Mouse (Mus musculus): ENCODE data around the gene Rhobtb1. TPM values are rescaled to one million over a fixed set of nuclear protein-coding genes. Genes with fewer than 3 reads are reported as not detected.

The Rhobtb1 gene
- polyA plus RNA-seq, 1 experiment from 2014 or later: 18.1 TPM

DNA sequence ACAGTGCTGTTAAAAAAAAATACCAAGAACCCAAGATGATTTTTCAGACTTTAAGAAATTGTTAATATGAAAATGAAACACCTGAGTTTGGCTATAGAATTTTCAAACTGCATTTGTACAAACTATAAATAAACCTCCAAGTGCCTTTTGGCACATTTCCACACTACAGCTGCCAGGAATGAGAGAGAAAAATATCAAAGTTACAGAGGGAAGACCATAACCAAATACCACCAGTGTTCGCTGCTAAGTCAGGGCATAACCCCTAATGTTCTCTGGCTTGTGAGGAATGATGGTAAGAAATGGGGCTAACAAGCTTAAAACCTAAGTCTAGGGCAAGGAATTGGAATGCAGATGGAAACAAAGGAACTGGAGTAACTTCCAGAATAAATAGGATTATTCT lies 31.8 kb upstream of the Rhobtb1 start:
- Histone ChIP-seq H3K27ac (replicated peaks; ENCODE audit: low read depth, low read length) (no peak overlapping the region), H3K4me2 (ENCODE audit: low read length) (no peak overlapping the region), H3K4me1 (ENCODE audit: control insufficient read depth, insufficient read depth, low read length) (no peaks in the 10 kb centered on the region), H3K9ac (replicated peaks; ENCODE audit: low read length) (no peak overlapping the region), H3K4me3 (replicated peaks; ENCODE audit: low read depth, low read length) (no peak overlapping the region), H3K27me3 (ENCODE audit: control insufficient read depth, insufficient read depth, low read length) (no peaks in the 10 kb centered on the region), H3K36me3 (ENCODE audit: control insufficient read depth, insufficient read depth, low read length) (no peaks in the 10 kb centered on the region), H3K9me3 (ENCODE audit: control insufficient read depth, low read length) (no peaks in the 10 kb centered on the region)
- WGBS: 85% methylated on average over 1 of the region's 1 CpGs
- DNase-seq (no peak), ATAC-seq (ENCODE audit: low FRiP score, low TSS enrichment) (no peak)

DNA sequence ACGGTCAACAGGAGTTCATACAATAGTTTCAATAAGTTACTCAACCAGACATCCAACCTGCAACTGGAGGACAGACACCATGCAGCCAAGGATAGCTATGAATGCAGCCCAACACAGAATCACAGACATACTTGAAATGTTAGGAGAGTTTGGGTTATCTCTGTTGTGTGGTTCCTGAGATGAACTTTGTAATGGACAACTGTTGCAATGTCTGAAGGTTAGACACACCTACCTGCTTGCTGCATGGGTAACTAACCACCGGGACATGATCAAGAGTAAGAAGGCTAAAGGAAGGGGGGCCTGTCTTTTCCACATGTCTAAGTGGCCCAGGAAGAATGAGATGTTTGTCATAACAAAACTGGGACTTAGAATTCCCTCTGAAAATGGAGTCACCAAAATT lies 24.7 kb upstream of the Rhobtb1 start:
- Histone ChIP-seq H3K4me2 (ENCODE audit: low read length) (no peak overlapping the region), H3K27ac (replicated peaks; ENCODE audit: low read depth, low read length) (no peak overlapping the region), H3K4me3 (replicated peaks; ENCODE audit: low read depth, low read length) (no peak overlapping the region), H3K4me1 (ENCODE audit: control insufficient read depth, insufficient read depth, low read length) (0 out of 2 replicates have a peak, but pooled peaks cover 4% of the 10 kb centered on the region), H3K9me3 (ENCODE audit: control insufficient read depth, low read length) (no peaks in the 10 kb centered on the region), H3K36me3 (ENCODE audit: control insufficient read depth, insufficient read depth, low read length) (no peaks in the 10 kb centered on the region), H3K27me3 (ENCODE audit: control insufficient read depth, insufficient read depth, low read length) (no peaks in the 10 kb centered on the region), H3K9ac (replicated peaks; ENCODE audit: low read length) (no peak overlapping the region)
- 92% methylated on average over 2 of the region's 2 CpGs for WGBS
- DNase-seq (no peak), ATAC-seq (ENCODE audit: low FRiP score, low TSS enrichment) (no peak)

DNA sequence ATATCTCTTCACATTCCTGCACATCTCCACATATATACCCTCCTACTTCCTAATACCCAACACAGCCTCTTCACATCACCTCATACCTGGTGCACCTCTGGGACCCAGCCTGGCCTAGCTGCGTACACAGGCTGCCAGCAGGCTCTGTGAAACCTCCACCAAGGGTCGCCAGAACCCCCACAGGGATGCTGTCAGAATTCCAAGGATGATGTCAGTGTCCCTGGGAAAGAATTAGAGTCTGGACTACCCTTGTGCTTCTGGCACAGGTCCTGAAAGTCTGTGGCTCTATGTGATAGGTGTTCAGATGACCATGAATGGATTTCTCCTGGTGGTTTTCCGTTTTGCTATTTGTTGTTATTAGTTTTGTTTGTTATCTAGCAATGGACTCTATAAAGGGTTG lies 22.7 kb upstream of the Rhobtb1 start:
- Histone ChIP-seq H3K4me1 (ENCODE audit: control insufficient read depth, insufficient read depth, low read length) (0 out of 2 replicates have a peak, but pooled peaks cover 4% of the 10 kb centered on the region), H3K36me3 (ENCODE audit: control insufficient read depth, insufficient read depth, low read length) (no peaks in the 10 kb centered on the region), H3K9me3 (ENCODE audit: control insufficient read depth, low read length) (no peaks in the 10 kb centered on the region), H3K9ac (replicated peaks; ENCODE audit: low read length) (no peak overlapping the region), H3K27ac (replicated peaks; ENCODE audit: low read depth, low read length) (no peak overlapping the region), H3K27me3 (ENCODE audit: control insufficient read depth, insufficient read depth, low read length) (no peaks in the 10 kb centered on the region), H3K4me3 (replicated peaks; ENCODE audit: low read depth, low read length) (no peak overlapping the region), H3K4me2 (ENCODE audit: low read length) (no peak overlapping the region)
- 85% methylated on average over 3 of the region's 3 CpGs for WGBS
- DNase-seq (no peak), ATAC-seq (ENCODE audit: low FRiP score, low TSS enrichment) (no peak)

DNA sequence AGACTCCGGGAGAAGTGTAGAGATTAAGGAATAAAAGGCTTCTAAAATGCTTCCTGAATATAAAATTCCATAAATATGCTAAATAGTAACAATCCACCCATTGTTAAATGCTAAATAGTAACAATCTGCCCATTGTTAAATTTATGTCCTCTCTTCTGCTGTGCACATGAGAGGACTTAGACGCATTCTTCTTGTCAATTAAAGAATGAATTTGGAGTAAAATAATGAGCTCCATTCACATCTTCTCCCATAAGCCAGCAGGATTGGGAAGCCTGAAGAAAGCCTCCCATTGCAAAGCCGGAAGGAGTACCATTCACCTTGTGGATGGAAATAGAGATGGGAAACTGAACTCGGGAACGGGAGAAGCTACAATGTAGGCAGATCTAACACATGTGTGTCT lies 20.6 kb upstream of the Rhobtb1 start:
- no peak overlapping the region for H3K4me2 ChIP-seq (ENCODE audit: low read length)
- H3K4me3 ChIP-seq (replicated peaks; ENCODE audit: low read depth, low read length): no peak overlapping the region
- no peak for ATAC-seq (ENCODE audit: low FRiP score, low TSS enrichment)
- H3K27me3 ChIP-seq (ENCODE audit: control insufficient read depth, insufficient read depth, low read length): no peaks in the 10 kb centered on the region
- H3K4me1 ChIP-seq (ENCODE audit: control insufficient read depth, insufficient read depth, low read length): 0 out of 2 replicates have a peak, but pooled peaks cover 4% of the 10 kb centered on the region
- H3K9ac ChIP-seq (replicated peaks; ENCODE audit: low read length): no peak overlapping the region
- no peaks in the 10 kb centered on the region for H3K36me3 ChIP-seq (ENCODE audit: control insufficient read depth, insufficient read depth, low read length)
- no peak overlapping the region for H3K27ac ChIP-seq (replicated peaks; ENCODE audit: low read depth, low read length)
- no peak for DNase-seq
- 50% methylated on average over 5 of the region's 5 CpGs for WGBS
- H3K9me3 ChIP-seq (ENCODE audit: control insufficient read depth, low read length): no peaks in the 10 kb centered on the region

DNA sequence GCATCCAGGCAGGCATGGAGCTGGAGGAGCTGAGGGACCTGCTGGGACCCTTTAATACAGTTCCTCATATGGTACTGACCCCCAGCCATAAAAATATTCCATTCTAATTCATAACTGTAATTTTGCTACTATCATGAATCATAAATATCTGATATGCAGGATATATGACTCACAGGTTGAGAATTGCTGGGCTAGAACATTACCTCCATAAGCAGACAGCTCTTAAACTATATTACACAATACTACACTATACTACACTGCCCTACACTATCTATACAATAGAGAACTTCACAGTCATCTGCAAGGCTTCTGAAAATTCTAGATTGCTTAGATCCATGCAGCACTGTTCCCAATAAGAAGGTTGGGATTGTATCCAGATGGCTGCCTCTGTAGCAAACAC lies 16.9 kb upstream of the Rhobtb1 start:
- Histone ChIP-seq H3K4me1 (ENCODE audit: control insufficient read depth, insufficient read depth, low read length) (0 out of 2 replicates have a peak, but pooled peaks cover 4% of the 10 kb centered on the region), H3K4me3 (replicated peaks; ENCODE audit: low read depth, low read length) (no peak overlapping the region), H3K9me3 (ENCODE audit: control insufficient read depth, low read length) (no peaks in the 10 kb centered on the region), H3K27me3 (ENCODE audit: control insufficient read depth, insufficient read depth, low read length) (no peaks in the 10 kb centered on the region), H3K36me3 (ENCODE audit: control insufficient read depth, insufficient read depth, low read length) (no peaks in the 10 kb centered on the region), H3K4me2 (ENCODE audit: low read length) (no peak overlapping the region), H3K9ac (replicated peaks; ENCODE audit: low read length) (no peak overlapping the region), H3K27ac (replicated peaks; ENCODE audit: low read depth, low read length) (no peak overlapping the region)
- no peak for DNase-seq
- ATAC-seq (ENCODE audit: low FRiP score, low TSS enrichment): no peak

DNA sequence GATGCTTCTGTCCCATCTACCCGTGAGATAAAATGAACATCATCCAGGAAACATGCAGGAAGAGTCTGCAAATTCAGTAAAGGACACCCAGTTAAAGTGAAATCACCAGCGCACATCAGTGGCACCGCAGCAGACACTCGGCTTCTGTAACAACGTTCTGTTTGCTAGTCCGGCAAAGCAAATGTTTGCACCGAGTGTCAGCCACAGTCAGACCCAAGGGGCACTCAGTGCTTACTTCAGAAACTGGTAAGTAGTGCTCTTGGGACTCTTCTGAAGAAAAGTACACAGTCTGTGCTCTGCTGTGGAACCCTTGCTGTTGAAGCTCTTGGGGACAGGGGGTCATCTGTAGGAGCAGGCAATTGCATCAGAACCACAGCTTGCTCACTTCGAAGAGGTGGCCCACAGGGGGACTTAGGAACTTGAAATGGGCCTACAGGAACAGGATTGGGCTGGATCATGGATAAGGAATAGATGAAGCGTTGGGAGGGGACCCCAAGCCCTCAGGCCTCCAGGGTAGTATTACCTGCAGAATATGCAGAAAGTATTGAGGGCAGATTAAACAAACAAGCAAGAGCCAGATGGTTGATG lies 14.9 kb upstream of the Rhobtb1 start:
- Histone ChIP-seq H3K4me2 (ENCODE audit: low read length) (no peak overlapping the region), H3K4me3 (replicated peaks; ENCODE audit: low read depth, low read length) (no peak overlapping the region), H3K27ac (replicated peaks; ENCODE audit: low read depth, low read length) (no peak overlapping the region), H3K36me3 (ENCODE audit: control insufficient read depth, insufficient read depth, low read length) (no peaks in the 10 kb centered on the region), H3K9me3 (ENCODE audit: control insufficient read depth, low read length) (no peaks in the 10 kb centered on the region), H3K27me3 (ENCODE audit: control insufficient read depth, insufficient read depth, low read length) (no peaks in the 10 kb centered on the region), H3K4me1 (ENCODE audit: control insufficient read depth, insufficient read depth, low read length) (no peaks in the 10 kb centered on the region), H3K9ac (replicated peaks; ENCODE audit: low read length) (no peak overlapping the region)
- 85% methylated on average over 9 of the region's 9 CpGs for WGBS
- no peak for ATAC-seq (ENCODE audit: low FRiP score, low TSS enrichment)
- no peak for DNase-seq

DNA sequence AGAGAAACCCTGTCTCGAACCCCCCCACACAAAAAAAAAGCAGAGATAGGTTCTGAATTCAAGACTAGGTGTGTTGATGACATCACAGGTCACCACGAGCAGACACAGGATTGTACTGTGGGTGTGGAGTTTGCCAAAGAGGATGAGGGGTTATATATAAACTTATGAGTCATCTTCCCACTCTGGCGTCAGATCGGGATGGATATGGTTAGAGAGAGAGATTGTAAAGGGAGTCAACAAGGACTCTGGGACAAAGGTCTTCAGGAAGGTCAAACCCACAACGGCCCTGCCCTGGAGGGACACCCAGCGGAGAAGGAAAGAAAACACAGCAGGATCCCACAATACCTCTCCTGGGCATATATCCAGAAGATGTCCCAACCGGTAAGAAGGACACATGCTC lies 2.0 kb upstream of the Rhobtb1 start:
- Histone ChIP-seq H3K9me3 (ENCODE audit: control insufficient read depth, low read length) (no peaks in the 10 kb centered on the region), H3K4me2 (ENCODE audit: low read length) (no peak overlapping the region), H3K9ac (replicated peaks; ENCODE audit: low read length) (no peak overlapping the region), H3K4me3 (replicated peaks; ENCODE audit: low read depth, low read length) (no peak overlapping the region), H3K4me1 (ENCODE audit: control insufficient read depth, insufficient read depth, low read length) (no peaks in the 10 kb centered on the region), H3K27me3 (ENCODE audit: control insufficient read depth, insufficient read depth, low read length) (no peaks in the 10 kb centered on the region), H3K27ac (replicated peaks; ENCODE audit: low read depth, low read length) (no peak overlapping the region), H3K36me3 (ENCODE audit: control insufficient read depth, insufficient read depth, low read length) (no peaks in the 10 kb centered on the region)
- DNase-seq (no peak), ATAC-seq (ENCODE audit: low FRiP score, low TSS enrichment) (no peak)
- WGBS: 90% methylated on average over 7 of the region's 7 CpGs

DNA sequence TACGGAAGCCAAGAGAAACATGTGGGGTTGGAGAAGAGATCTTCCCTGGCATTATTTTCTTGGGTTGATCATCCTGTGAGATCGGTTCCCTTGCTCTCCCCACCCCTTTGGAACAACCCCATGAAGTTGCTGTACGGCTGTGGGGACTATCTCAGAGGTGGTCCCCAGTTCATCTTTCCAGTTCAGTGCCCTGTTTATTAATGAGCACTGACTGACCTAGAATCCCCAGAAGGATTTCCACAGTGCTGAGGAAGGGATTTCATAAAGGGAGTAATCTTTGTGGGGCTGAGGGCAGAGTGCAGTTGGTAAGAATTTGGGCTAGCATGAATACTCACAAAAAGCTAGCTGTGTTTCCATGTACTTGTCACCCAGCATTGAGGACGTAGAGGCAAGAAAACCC lies 1.7 kb downstream of the Rhobtb1 start:
- ATAC-seq (ENCODE audit: low FRiP score, low TSS enrichment) (no peak), DNase-seq (no peak)
- Histone ChIP-seq H3K4me1 (ENCODE audit: control insufficient read depth, insufficient read depth, low read length) (no peaks in the 10 kb centered on the region), H3K4me3 (replicated peaks; ENCODE audit: low read depth, low read length) (no peak overlapping the region), H3K36me3 (ENCODE audit: control insufficient read depth, insufficient read depth, low read length) (no peaks in the 10 kb centered on the region), H3K27ac (replicated peaks; ENCODE audit: low read depth, low read length) (no peak overlapping the region), H3K4me2 (ENCODE audit: low read length) (no peak overlapping the region), H3K9me3 (ENCODE audit: control insufficient read depth, low read length) (no peaks in the 10 kb centered on the region), H3K27me3 (ENCODE audit: control insufficient read depth, insufficient read depth, low read length) (no peaks in the 10 kb centered on the region), H3K9ac (replicated peaks; ENCODE audit: low read length) (no peak overlapping the region)
- 81% methylated on average over 4 of the region's 4 CpGs for WGBS

DNA sequence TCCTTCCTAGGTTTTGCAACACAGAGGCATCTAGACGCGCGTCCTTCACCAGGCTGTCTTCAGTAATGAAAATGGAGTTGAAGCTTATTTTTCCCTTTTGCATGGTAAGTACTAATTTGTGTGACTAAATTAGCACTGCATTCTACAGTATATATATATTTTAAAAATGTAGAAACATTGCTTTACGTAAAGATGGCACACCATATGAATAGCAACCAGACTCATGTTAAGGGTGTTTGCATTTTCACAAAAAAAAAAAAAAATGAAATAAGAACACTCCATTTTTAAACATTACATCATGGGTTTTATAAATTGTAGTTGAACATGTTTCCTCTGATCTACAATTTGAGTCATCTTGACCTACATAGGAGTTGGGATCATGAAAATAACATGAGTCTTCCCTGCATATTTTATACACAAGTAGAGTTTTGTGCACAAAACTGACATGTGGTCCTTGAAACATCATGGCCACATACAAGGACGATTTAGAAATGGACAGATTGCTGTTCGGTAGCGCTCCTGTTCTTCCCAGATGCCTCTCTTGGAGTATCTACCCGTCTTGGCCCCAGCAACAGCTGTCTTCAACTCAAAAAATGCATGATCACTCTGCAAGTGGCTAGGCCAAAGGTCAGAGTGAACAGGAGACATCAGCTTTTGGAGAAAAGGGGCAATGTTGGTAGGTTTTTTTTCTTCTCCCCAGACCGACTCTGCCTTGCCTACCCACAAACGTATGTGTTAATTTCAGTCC lies 4.4 kb downstream of the Rhobtb1 start:
- WGBS: 92% methylated on average over 10 of the region's 10 CpGs
- ATAC-seq (ENCODE audit: low FRiP score, low TSS enrichment) (no peak), DNase-seq (no peak)
- no peaks in the 10 kb centered on the region for H3K36me3 ChIP-seq (ENCODE audit: control insufficient read depth, insufficient read depth, low read length)
- H3K27me3 ChIP-seq (ENCODE audit: control insufficient read depth, insufficient read depth, low read length): no peaks in the 10 kb centered on the region
- H3K9ac ChIP-seq (replicated peaks; ENCODE audit: low read length): no peak overlapping the region
- H3K9me3 ChIP-seq (ENCODE audit: control insufficient read depth, low read length): no peaks in the 10 kb centered on the region
- no peak overlapping the region for H3K4me3 ChIP-seq (replicated peaks; ENCODE audit: low read depth, low read length)
- no peak overlapping the region for H3K4me2 ChIP-seq (ENCODE audit: low read length)
- H3K27ac ChIP-seq (replicated peaks; ENCODE audit: low read depth, low read length): no peak overlapping the region
- no peaks in the 10 kb centered on the region for H3K4me1 ChIP-seq (ENCODE audit: control insufficient read depth, insufficient read depth, low read length)

All from midbrain, embryonic 14.5 days (tissue).